Mouse (Mus musculus): ENCODE data around the gene Pkd1l1. TPM values are rescaled to one million over a fixed set of nuclear protein-coding genes. Genes with fewer than 3 reads are reported as not detected.
A peak's percentile ranks its signal among the peaks of the same experiment; 100 is the strongest.

Gene Pkd1l1
- polyA plus RNA-seq, 1 experiment: 0.82 TPM

GRCm38 (mm10) chr11:9010416-9010815 is 37.4 kb upstream of the Pkd1l1 start:
- H3K4me1 ChIP-seq (ENCODE audit: control insufficient read depth, insufficient read depth, low read length): no peaks in the 10 kb centered on the region
- peak overlapping the region; percentile 94 for H3K4me3 ChIP-seq (ENCODE audit: low read depth, low read length)
- TF ChIP-seq CTCF (IDR thresholded peaks at IDR 0.05; ENCODE audit: low read depth, low read length) (no peak), POLR2A (IDR thresholded peaks at IDR 0.05; ENCODE audit: insufficient read depth, low read length) (no peak), EP300 (IDR thresholded peaks at IDR 0.05; ENCODE audit: insufficient read depth, low read depth, low read length) (no peak)
- peak overlapping the region; percentile 85 for H3K9ac ChIP-seq (ENCODE audit: low read depth, poor library complexity, severe bottlenecking)
- peaks cover 16% of the 10 kb centered on the region for H3K36me3 ChIP-seq (ENCODE audit: control insufficient read depth, insufficient read depth, low read length, poor library complexity, severe bottlenecking)
- H3K9me3 ChIP-seq (replicated peaks; ENCODE audit: control insufficient read depth, insufficient read depth, low read length, poor library complexity, severe bottlenecking): no peaks in the 10 kb centered on the region
- peak overlapping the region; percentile 42; the same call in 1 of the 2 replicates for H3K27ac ChIP-seq (ENCODE audit: insufficient read depth, low read length)
- peaks cover 2% of the 10 kb centered on the region; the same call in 1 of the 2 replicates for H3K27me3 ChIP-seq (ENCODE audit: control insufficient read depth, insufficient read depth, low read length, poor library complexity, severe bottlenecking)

GRCm38 (mm10) chr11:9008761-9009160 is 35.7 kb upstream of the Pkd1l1 start:
- no peaks in the 10 kb centered on the region for H3K9me3 ChIP-seq (replicated peaks; ENCODE audit: control insufficient read depth, insufficient read depth, low read length, poor library complexity, severe bottlenecking)
- TF ChIP-seq POLR2A (IDR thresholded peaks at IDR 0.05; ENCODE audit: insufficient read depth, low read length) (no peak), EP300 (IDR thresholded peaks at IDR 0.05; ENCODE audit: insufficient read depth, low read depth, low read length) (no peak), CTCF (IDR thresholded peaks at IDR 0.05; ENCODE audit: low read depth, low read length) (no peak)
- H3K4me1 ChIP-seq (ENCODE audit: control insufficient read depth, insufficient read depth, low read length): no peaks in the 10 kb centered on the region
- H3K27me3 ChIP-seq (ENCODE audit: control insufficient read depth, insufficient read depth, low read length, poor library complexity, severe bottlenecking): no peaks in the 10 kb centered on the region
- peaks cover 31% of the 10 kb centered on the region for H3K36me3 ChIP-seq (ENCODE audit: control insufficient read depth, insufficient read depth, low read length, poor library complexity, severe bottlenecking)
- no peak overlapping the region for H3K9ac ChIP-seq (ENCODE audit: low read depth, poor library complexity, severe bottlenecking)
- H3K27ac ChIP-seq (ENCODE audit: insufficient read depth, low read length): no peak overlapping the region
- H3K4me3 ChIP-seq (ENCODE audit: low read depth, low read length): no peak overlapping the region

GRCm38 (mm10) chr11:8988084-8988483 is 15.0 kb upstream of the Pkd1l1 start:
- Histone ChIP-seq H3K4me3 (ENCODE audit: low read depth, low read length) (no peak overlapping the region), H3K4me1 (ENCODE audit: control insufficient read depth, insufficient read depth, low read length) (peaks cover 4% of the 10 kb centered on the region), H3K9me3 (replicated peaks; ENCODE audit: control insufficient read depth, insufficient read depth, low read length, poor library complexity, severe bottlenecking) (no peaks in the 10 kb centered on the region), H3K27me3 (ENCODE audit: control insufficient read depth, insufficient read depth, low read length, poor library complexity, severe bottlenecking) (no peaks in the 10 kb centered on the region), H3K36me3 (ENCODE audit: control insufficient read depth, insufficient read depth, low read length, poor library complexity, severe bottlenecking) (peaks cover 4% of the 10 kb centered on the region; the same call in 1 of the 2 replicates), H3K9ac (ENCODE audit: low read depth, poor library complexity, severe bottlenecking) (no peak overlapping the region), H3K27ac (ENCODE audit: insufficient read depth, low read length) (no peak overlapping the region)
- no peak for TF ChIP-seq CTCF (IDR thresholded peaks at IDR 0.05; ENCODE audit: low read depth, low read length)

DNA sequence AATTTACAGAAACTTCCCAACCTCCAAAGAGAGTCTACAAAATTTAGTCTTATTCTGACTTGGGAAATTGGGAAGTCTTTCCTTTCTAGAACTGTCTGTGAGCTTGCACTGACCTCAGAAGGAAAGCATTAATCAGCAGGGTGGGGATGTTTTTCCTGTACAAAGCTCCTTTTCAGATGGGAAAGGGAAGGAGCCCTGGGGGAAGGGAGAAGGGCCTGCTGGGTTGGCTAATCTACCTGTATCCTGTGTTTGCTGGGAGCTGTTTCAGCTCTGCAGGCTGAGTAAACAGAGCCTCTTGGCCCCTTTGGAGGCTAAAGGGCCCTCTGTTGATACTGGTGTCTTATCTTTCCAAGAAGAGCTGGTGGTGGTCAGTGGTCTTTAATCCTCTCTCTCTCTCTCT is 13.0 kb upstream of the Pkd1l1 start:
- no peak overlapping the region for H3K4me3 ChIP-seq (ENCODE audit: low read depth, low read length)
- peaks cover 4% of the 10 kb centered on the region for H3K4me1 ChIP-seq (ENCODE audit: control insufficient read depth, insufficient read depth, low read length)
- no peaks in the 10 kb centered on the region for H3K9me3 ChIP-seq (replicated peaks; ENCODE audit: control insufficient read depth, insufficient read depth, low read length, poor library complexity, severe bottlenecking)
- H3K36me3 ChIP-seq (ENCODE audit: control insufficient read depth, insufficient read depth, low read length, poor library complexity, severe bottlenecking): no peaks in the 10 kb centered on the region
- TF ChIP-seq CTCF (IDR thresholded peaks at IDR 0.05; ENCODE audit: low read depth, low read length): no peak
- peak; percentile 81 for TF ChIP-seq EP300 (IDR thresholded peaks at IDR 0.05; ENCODE audit: insufficient read depth, low read depth, low read length)
- no peak for TF ChIP-seq POLR2A (IDR thresholded peaks at IDR 0.05; ENCODE audit: insufficient read depth, low read length)
- no peaks in the 10 kb centered on the region for H3K27me3 ChIP-seq (ENCODE audit: control insufficient read depth, insufficient read depth, low read length, poor library complexity, severe bottlenecking)
- peak overlapping the region; percentile 49; the same call in 1 of the 2 replicates for H3K27ac ChIP-seq (ENCODE audit: insufficient read depth, low read length)
- no peak overlapping the region for H3K9ac ChIP-seq (ENCODE audit: low read depth, poor library complexity, severe bottlenecking)

DNA sequence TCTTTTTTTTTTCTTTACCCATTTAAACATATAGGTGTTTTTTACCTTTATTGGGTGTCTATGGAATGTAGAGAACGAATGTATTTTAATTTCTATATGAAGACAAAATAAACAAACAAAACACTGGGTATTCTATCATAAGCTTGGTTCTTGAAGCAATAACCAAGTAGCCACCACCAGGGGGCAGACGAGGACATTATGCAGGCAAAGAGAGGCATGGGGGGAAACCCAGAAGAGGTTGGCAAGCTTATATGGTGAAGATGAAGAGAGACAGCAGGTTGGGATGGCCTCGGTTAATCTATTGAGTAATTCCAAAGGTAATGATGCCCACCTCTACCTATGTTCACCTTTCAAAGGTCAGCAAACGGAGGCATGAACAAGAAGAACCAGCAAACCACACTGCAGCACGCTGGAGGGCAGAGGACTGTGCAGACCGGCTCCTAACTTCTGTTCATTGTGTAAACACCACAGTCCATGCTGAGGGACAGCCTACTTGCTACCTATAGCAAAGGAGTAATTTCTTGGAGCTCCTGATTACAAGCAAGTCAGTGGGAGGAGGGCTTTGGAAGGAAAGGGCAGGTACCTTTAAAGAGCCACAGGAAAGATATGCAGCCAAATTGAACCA is 10.3 kb upstream of the Pkd1l1 start:
- Histone ChIP-seq H3K27me3 (ENCODE audit: control insufficient read depth, insufficient read depth, low read length, poor library complexity, severe bottlenecking) (no peaks in the 10 kb centered on the region), H3K27ac (ENCODE audit: insufficient read depth, low read length) (no peak overlapping the region), H3K4me1 (ENCODE audit: control insufficient read depth, insufficient read depth, low read length) (peaks cover 4% of the 10 kb centered on the region), H3K9ac (ENCODE audit: low read depth, poor library complexity, severe bottlenecking) (no peak overlapping the region), H3K4me3 (ENCODE audit: low read depth, low read length) (no peak overlapping the region), H3K9me3 (replicated peaks; ENCODE audit: control insufficient read depth, insufficient read depth, low read length, poor library complexity, severe bottlenecking) (no peaks in the 10 kb centered on the region), H3K36me3 (ENCODE audit: control insufficient read depth, insufficient read depth, low read length, poor library complexity, severe bottlenecking) (no peaks in the 10 kb centered on the region)
- TF ChIP-seq CTCF (IDR thresholded peaks at IDR 0.05; ENCODE audit: low read depth, low read length) (peak; percentile 48), POLR2A (IDR thresholded peaks at IDR 0.05; ENCODE audit: insufficient read depth, low read length) (no peak)

- Histone ChIP-seq H3K27me3 (ENCODE audit: control insufficient read depth, insufficient read depth, low read length, poor library complexity, severe bottlenecking) (no peaks in the 10 kb centered on the region), H3K27ac (ENCODE audit: insufficient read depth, low read length) (no peak overlapping the region), H3K9me3 (replicated peaks; ENCODE audit: control insufficient read depth, insufficient read depth, low read length, poor library complexity, severe bottlenecking) (no peaks in the 10 kb centered on the region), H3K9ac (ENCODE audit: low read depth, poor library complexity, severe bottlenecking) (no peak overlapping the region), H3K4me1 (ENCODE audit: control insufficient read depth, insufficient read depth, low read length) (no peaks in the 10 kb centered on the region), H3K4me3 (ENCODE audit: low read depth, low read length) (no peak overlapping the region), H3K36me3 (ENCODE audit: control insufficient read depth, insufficient read depth, low read length, poor library complexity, severe bottlenecking) (no peaks in the 10 kb centered on the region)
- TF ChIP-seq CTCF (IDR thresholded peaks at IDR 0.05; ENCODE audit: low read depth, low read length) (no peak), EP300 (IDR thresholded peaks at IDR 0.05; ENCODE audit: insufficient read depth, low read depth, low read length) (no peak), POLR2A (IDR thresholded peaks at IDR 0.05; ENCODE audit: insufficient read depth, low read length) (no peak)
Measured at GRCm38 (mm10) chr11:8978154-8978553, 5.1 kb upstream of the Pkd1l1 start.

All from ES-Bruce4 (cell line).